Mouse (Mus musculus) limb, embryonic 15.5 days (tissue): ENCODE measurements around the gene Dnm3. TPM values are rescaled to one million over a fixed set of nuclear protein-coding genes. Genes with fewer than 3 reads are reported as not detected.

Experiments
- ATAC-seq: fragments of 200-750 bp; cut with Nextera tagmentation; 2 replicates; pipeline ENCODE4 v1.8.0; 2017; ENCODE audit warnings: low read depth, moderate TSS enrichment; ENCODE audit not compliant: insufficient number of reproducible peaks, low FRiP score, low TSS enrichment
- H3K27ac ChIP-seq: fragments of 300-500 bp; sonication (generic); 2 replicates; pipeline ENCODE4 v1.5.1; 2015; ENCODE audit warnings: moderate library complexity, mild to moderate bottlenecking, inconsistent platforms
- H3K27me3 ChIP-seq: fragments of 300-500 bp; sonication (generic); 2 replicates; pipeline ENCODE4 v1.6.1; 2015; ENCODE audit warnings: inconsistent platforms
- H3K36me3 ChIP-seq: fragments of 300-500 bp; sonication (generic); 2 replicates; pipeline ENCODE4 v1.6.1; 2015; ENCODE audit warnings: inconsistent platforms
- H3K4me1 ChIP-seq: fragments of 300-500 bp; sonication (generic); 2 replicates; pipeline ENCODE4 v1.6.1; 2015; ENCODE audit warnings: inconsistent platforms
- H3K4me2 ChIP-seq: fragments of 300-500 bp; sonication (generic); 2 replicates; pipeline ENCODE4 v1.6.1; 2015; ENCODE audit warnings: mild to moderate bottlenecking, inconsistent platforms
- H3K4me3 ChIP-seq: fragments of 300-500 bp; sonication (generic); 2 replicates; pipeline ENCODE4 v1.5.1; 2015; ENCODE audit warnings: mild to moderate bottlenecking, inconsistent platforms
- H3K9ac ChIP-seq: fragments of 300-500 bp; sonication (generic); 2 replicates; pipeline ENCODE4 v1.6.1; 2015; ENCODE audit warnings: inconsistent platforms
- H3K9me3 ChIP-seq: fragments of 300-500 bp; sonication (generic); 2 replicates; pipeline ENCODE4 v1.6.1; 2016; ENCODE audit warnings: inconsistent platforms
- WGBS: fragments of 180-500 bp; shearing (Covaris S2); methylation state at CpG from one replicate; pipeline ENCODE4 v1.1.7; 2015; 5-methylcytosine and 5-hydroxymethylcytosine counted together
- polyA plus RNA-seq: library from polyadenylated mRNA; unstranded; fragments of >200 nt; fragmentation: Nextera tagmentation; extraction: Ambion mirVana; gene quantifications from 2 replicates; pipeline ENCODE4 v1.2.1, GENCODE M21; 2015

The Dnm3 gene
- polyA plus RNA-seq, 1 experiment from 2014 or later, result 23.6 TPM

DNA sequence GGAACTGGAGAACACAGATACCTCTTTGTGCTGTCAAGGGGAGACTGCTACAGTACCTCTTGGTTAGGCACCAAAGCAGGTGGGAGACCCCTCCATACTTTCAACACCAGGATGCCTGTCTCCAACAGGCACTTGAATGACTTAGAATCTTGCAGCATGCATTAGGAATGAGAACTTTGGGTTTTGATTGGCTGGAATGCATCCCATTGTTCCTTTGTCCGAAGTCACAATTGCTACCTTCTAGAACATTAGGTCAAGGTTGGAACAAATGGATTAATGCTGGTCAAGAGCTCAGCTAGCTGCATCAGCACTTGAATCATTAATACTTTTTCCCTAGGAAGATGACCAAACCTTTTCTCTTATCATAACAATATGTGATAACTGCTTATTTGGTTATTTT, 498.3 kb downstream of the Dnm3 start, which contains the start of gene 4930558K02Rik:
Gene 4930558K02Rik, minus strand, starts transcription at position 101 of the 400 bp plus-strand sequence.
- Histone ChIP-seq H3K27me3 (no peaks in the 10 kb centered on the region), H3K9ac (no peak within 1 kb of the TSS), H3K9me3 (no peaks in the 10 kb centered on the region), H3K4me1 (peaks cover 57% of the 10 kb centered on the region), H3K4me3 (no peak within 1 kb of the TSS), H3K36me3 (no peaks in the 10 kb centered on the region), H3K4me2 (no peak within 1 kb of the TSS), H3K27ac (peak within 1 kb of the TSS; percentile 78)
- no peak for ATAC-seq
- WGBS, result 82% methylated on average over 1 of the region's 1 CpGs

DNA sequence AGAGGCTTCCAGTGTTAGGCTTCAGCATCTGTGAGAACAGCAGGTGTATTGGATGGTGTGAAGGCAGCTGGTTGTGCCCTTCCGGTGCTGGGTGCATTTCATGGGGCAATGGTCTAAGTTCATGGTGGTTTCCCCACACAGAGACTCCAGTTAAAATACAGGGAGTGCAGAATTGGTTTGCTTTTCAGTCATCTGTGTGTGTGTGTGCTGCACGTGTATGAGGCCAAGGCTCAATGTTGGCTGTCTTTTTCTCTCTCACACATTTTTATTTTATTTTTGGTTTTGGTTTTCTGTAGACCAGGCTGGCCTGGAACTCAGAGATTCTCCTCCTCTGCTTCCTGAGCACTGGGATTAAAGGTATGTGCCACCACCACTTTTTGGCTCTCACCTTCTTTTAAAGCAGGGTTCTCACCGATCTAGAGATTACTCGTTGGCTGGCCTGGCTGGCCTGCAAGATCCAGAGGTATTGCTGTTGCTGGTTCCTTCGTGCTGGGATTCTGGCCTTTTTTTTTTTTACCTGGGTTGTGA, 499.6 kb downstream of the Dnm3 start:
- Histone ChIP-seq H3K4me1 (peaks cover 50% of the 10 kb centered on the region), H3K27me3 (no peaks in the 10 kb centered on the region), H3K27ac (peak overlapping the region; percentile 73), H3K9me3 (no peaks in the 10 kb centered on the region), H3K9ac (no peak overlapping the region), H3K4me2 (no peak overlapping the region), H3K4me3 (no peak overlapping the region), H3K36me3 (no peaks in the 10 kb centered on the region)
- no peak for ATAC-seq
- 65% methylated on average over 5 of the region's 5 CpGs for WGBS

DNA sequence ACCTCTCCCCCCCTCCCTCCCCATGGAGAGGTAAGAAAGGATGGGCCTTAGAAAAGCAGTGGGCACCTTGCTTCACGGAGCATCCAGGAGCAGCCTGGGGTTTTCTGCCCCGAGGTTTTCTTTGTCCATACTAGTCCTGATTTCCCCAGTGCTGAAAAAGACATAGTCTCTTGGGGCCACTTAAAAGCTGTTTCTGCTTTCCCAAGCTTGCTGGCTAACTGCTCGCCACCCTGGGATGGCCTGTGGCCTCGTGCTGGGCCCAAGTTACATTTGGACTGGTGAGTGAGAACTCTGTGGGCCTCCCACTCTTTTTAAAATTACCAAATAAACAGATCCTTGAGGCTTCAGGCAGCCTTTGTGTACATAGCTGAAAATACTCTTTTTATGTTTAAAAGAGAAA, 500.5 kb downstream of the Dnm3 start:
- Histone ChIP-seq H3K4me1 (peaks cover 44% of the 10 kb centered on the region), H3K4me3 (no peak overlapping the region)
- 41% methylated on average over 4 of the region's 4 CpGs for WGBS

DNA sequence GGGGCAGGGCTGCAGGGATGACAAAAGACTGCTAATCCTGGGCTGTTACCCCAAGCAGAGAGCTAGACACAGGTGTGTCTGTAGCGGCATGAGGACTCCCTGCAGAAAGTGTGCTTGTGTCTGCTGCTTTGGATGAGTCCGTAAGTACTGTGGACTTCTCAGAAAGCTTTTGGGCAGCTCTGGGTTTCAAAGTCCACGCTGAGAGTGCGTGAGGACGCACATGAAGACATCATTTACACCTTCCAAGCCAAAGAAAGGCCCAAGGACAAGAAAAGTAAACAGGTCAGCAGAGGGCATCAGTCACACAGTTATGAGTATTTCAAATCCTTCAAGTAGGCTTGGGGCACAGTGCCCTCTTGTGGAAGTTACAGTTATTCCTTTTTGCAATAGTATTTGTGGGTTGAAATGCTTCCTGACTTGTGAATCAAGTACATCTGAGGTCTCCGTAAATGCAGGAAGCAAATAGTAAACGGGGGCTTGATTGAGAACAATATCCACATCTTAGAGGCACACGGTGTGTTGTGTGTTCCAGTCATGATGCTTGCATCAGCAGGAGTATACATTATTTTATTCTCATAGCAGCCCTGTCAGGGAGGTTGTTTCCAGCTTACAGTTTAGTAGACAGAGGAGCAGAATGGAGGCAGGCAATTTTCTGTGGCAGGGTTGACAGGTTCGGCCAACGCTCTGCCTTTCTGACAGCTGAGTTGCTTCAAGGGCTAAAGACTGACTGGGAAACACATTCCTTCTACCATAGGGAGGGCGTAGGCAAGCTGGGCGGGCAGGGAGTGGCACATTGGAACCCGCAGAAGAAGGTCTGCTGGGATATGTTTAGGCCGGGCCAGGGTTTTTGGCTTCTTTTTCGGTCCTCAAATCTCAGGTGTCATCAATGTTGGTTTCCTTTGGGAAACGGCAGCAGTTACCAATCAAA, 501.3 kb downstream of the Dnm3 start:
- no peak overlapping the region for H3K9ac ChIP-seq
- H3K36me3 ChIP-seq, result no peaks in the 10 kb centered on the region
- ATAC-seq, result no peak

More for the DNA sequence above, 500.5 kb downstream of the Dnm3 start:
- no peaks in the 10 kb centered on the region for H3K9me3 ChIP-seq
- no peaks in the 10 kb centered on the region for H3K36me3 ChIP-seq
- H3K27me3 ChIP-seq, result no peaks in the 10 kb centered on the region
- H3K4me2 ChIP-seq, result no peak overlapping the region
- H3K27ac ChIP-seq, result peak overlapping the region; percentile 73
- no peak for ATAC-seq
- no peak overlapping the region for H3K9ac ChIP-seq

DNA sequence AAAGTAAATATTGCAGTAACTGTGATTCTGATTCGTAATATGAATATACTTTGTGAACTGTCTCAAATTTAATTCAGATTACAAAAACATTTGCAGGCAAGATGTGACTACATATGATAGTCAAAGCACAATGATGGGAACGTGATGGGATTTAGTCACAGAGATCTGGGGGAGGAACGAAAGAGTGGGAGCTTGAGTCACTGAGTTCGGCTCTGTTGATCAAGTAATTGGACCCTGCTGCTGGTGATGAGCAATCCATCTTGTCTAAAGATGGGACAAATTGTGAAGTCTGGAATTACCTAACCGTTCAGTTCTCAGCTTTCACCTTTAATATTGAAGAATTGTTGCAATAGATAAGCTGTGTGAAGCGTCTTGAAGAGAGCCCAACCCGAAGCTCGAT, 505.6 kb downstream of the Dnm3 start:
- WGBS, result 82% methylated on average over 8 of the region's 8 CpGs
- H3K4me1 ChIP-seq, result peaks cover 30% of the 10 kb centered on the region

More for the DNA sequence above, 501.3 kb downstream of the Dnm3 start:
- no peaks in the 10 kb centered on the region for H3K27me3 ChIP-seq
- H3K4me2 ChIP-seq, result no peak overlapping the region
- no peak overlapping the region for H3K4me3 ChIP-seq
- peaks cover 44% of the 10 kb centered on the region for H3K4me1 ChIP-seq
- peak overlapping the region; percentile 73 for H3K27ac ChIP-seq
- WGBS, result 38% methylated on average over 16 of the region's 16 CpGs
- H3K9me3 ChIP-seq, result no peaks in the 10 kb centered on the region

DNA sequence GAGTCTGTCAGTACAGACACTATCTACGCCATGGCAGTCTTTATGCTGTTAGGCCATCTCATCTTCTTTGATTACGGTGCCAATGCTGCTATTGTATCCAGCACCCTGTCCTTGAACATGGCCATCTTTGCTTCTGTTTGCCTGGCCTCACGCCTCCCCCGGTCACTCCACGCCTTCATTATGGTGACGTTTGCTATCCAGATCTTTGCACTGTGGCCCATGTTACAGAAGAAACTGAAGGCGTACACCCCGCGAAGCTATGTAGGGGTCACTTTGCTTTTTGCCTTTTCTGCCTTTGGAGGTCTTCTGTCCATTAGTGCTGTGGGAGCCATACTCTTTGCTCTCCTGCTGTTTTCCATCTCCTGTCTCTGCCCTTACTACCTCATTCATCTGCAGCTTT, 507.0 kb downstream of the Dnm3 start:
- Histone ChIP-seq H3K4me2 (no peak overlapping the region), H3K27me3 (no peaks in the 10 kb centered on the region), H3K9me3 (no peaks in the 10 kb centered on the region), H3K9ac (no peak overlapping the region), H3K4me1 (peaks cover 17% of the 10 kb centered on the region), H3K4me3 (no peak overlapping the region), H3K27ac (no peak overlapping the region), H3K36me3 (peaks cover 6% of the 10 kb centered on the region; the same call in 1 of the 2 replicates)
- 96% methylated on average over 9 of the region's 9 CpGs for WGBS
- no peak for ATAC-seq

More for the DNA sequence above, 505.6 kb downstream of the Dnm3 start:
- Histone ChIP-seq H3K36me3 (peaks cover 6% of the 10 kb centered on the region; the same call in 1 of the 2 replicates), H3K4me2 (no peak overlapping the region), H3K9ac (no peak overlapping the region), H3K9me3 (no peaks in the 10 kb centered on the region), H3K27ac (no peak overlapping the region), H3K27me3 (no peaks in the 10 kb centered on the region), H3K4me3 (no peak overlapping the region)
- ATAC-seq, result no peak

DNA sequence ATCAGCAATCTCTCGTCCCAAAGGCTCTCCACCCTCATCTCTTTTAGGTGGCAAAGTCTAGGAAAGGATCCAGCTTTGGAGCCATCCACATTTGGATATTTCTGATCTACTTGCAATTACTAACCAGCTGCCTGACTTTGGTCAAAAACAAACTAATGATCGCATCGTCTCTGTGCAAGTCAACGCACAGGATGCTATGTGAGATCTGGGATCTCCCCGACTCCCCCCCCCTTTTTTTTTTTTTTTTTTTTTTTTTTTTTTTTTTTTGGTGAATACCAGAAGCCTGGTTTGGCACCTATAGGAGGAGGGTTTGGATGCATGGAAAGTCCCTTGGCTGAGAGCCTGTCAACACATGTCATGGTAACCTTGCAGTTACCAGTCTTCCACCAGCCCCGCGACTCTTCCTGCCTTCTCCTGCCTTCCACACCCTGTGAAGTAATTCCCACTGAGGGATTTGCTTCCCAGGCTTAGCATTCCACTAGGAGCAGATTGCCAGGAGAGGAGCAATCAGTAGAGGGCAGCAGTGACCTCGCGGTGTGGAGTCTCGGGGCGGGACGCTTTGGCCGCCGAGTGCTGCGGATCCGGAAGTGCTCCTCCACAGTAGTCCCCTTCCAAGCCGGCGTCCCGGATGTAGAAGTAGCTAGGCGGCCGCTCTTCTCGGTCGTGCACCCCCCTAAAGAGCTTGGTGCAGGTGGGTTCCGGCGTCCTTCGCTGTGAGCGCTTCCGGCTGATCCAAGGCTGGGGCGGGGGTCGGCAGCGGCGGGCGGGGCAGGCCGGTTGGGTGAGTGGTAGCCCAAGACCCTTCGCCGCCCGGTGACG, 509.0 kb downstream of the Dnm3 start, which contains the start of gene Pigc:
Gene Pigc, plus strand, starts transcription at position 598 of the 819 bp plus-strand sequence.
- no peaks in the 10 kb centered on the region for H3K27me3 ChIP-seq
- no peaks in the 10 kb centered on the region for H3K9me3 ChIP-seq
- H3K4me3 ChIP-seq, result peak within 1 kb of the TSS; percentile 69
- H3K27ac ChIP-seq, result peak within 1 kb of the TSS; percentile 87
- peaks cover 6% of the 10 kb centered on the region; the same call in 1 of the 2 replicates for H3K36me3 ChIP-seq
- WGBS, result 3% methylated on average over 38 of the region's 38 CpGs
- H3K4me1 ChIP-seq, result peaks cover 13% of the 10 kb centered on the region; the same call in 1 of the 2 replicates
- peak within 1 kb of the TSS; percentile 52 for H3K4me2 ChIP-seq
- peak within 1 kb of the TSS; percentile 81 for H3K9ac ChIP-seq
- peak; percentile 90 for ATAC-seq

DNA sequence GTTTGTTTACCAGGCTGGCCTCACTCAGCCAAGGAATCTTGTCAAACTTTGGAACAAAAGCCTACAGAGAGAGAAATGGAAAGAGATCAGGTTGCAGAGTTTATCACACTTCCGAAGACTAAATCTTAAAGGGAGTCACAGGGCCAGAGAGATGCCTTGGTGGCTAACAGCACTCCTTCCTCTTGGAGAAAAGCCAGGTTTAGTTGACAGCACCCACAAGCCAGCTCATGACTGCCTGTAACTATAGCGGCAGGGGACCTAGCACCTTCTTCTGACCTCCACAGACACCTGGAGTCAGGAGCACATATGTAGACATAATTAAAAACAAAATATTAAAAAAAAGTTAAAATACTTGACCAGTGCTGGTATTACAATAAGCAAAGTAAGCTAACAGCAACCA, 509.9 kb downstream of the Dnm3 start:
- WGBS, result 70% methylated on average over 2 of the region's 2 CpGs

DNA sequence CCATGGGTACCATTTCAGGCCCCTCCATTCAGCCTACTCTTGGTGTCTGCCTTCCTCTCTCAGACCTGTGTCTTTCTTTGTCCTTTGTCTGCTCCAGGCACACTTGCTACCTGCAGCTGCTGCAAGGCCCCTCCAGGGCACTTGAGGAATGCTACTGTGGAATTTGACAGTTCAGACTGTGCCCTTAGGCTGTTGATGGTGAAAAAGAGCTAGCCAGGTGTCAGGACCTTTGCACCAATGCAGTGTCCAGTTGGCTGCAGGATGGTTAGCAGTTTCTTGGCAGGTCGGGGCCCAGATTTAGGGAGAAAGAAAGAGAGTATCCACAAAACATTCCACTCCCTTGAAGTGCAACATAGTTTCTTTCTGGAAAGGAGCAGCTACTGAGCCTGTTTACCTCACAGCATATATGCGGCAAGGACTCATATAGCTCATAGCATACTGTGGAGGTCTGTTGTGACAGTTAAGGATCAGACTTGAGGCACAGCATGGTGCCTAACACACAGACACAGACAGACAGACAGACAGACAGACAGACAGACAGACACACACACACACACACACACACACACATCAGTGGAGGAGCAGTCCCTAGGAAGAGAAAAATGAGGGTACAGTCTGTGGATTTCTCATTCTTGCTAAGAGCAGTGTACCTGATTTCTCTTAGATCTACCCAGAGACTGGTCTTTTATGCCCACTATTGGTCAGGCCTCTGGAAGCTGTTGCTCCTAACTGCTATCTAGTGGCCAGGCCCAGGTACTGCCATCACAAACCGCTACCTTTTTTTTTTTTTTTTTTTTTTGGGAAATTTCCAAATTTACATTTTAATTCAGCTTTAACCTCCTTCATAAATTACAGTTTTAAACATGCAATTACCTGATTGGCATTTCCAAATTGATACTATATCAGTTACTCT, 515.1 kb downstream of the Dnm3 start:
- Histone ChIP-seq H3K4me1 (no peaks in the 10 kb centered on the region), H3K9ac (no peak overlapping the region), H3K27me3 (no peaks in the 10 kb centered on the region), H3K36me3 (no peaks in the 10 kb centered on the region), H3K4me3 (no peak overlapping the region), H3K27ac (no peak overlapping the region), H3K9me3 (no peaks in the 10 kb centered on the region), H3K4me2 (no peak overlapping the region)
- 43% methylated on average over 3 of the region's 3 CpGs for WGBS
- no peak for ATAC-seq

More for the DNA sequence above, 509.9 kb downstream of the Dnm3 start:
- H3K9me3 ChIP-seq, result no peaks in the 10 kb centered on the region
- H3K27me3 ChIP-seq, result no peaks in the 10 kb centered on the region
- no peak overlapping the region for H3K4me2 ChIP-seq
- H3K4me3 ChIP-seq, result no peak overlapping the region
- H3K36me3 ChIP-seq, result peaks cover 6% of the 10 kb centered on the region; the same call in 1 of the 2 replicates
- peaks cover 9% of the 10 kb centered on the region; the same call in 1 of the 2 replicates for H3K4me1 ChIP-seq
- no peak overlapping the region for H3K27ac ChIP-seq
- no peak overlapping the region for H3K9ac ChIP-seq
- no peak for ATAC-seq

DNA sequence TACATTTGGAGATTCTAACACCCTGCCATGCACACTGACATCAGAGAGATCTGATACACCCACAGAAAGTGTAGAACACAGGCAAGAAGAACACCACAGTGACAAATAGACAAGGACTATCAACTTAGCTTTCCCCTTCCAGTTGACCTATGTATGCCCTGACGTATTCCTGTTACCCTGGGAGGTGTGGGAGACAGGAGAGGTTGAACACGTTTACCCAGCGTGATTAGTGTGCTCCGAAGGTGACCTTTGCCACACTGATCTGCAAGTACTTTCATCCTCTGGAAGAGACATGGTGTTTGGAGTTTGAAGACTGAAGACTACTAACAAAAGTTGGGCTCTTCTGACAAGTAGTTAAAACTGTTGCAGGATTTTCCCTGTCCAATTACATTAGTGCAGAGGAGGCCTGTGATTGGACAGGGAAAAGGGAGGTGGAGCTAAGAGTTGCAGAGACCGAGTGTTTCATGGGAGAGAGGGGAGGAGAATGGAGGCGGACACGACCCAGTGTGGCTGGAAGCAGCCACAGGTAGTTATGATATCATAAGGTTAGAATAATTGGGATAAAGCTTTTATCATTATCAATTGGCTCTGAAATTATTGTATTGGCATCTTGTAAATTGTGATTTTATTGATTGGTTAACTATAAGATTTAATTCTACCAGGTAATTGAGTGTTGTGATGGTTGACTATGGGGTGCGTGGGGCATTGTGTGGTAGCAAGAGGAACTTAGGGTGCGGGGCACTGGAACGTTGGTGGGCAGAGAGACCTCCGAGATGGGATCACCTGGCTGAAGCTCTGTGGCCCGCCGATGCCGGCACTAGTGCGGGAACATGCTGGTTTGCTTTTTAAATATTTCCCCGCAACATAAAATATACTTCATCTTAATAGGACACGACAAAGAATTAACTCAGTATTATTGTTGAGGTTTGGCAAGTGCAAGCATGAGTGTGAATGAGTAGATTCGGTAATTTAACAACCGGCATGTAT, 519.6 kb downstream of the Dnm3 start:
- Histone ChIP-seq H3K9me3 (no peaks in the 10 kb centered on the region), H3K27me3 (no peaks in the 10 kb centered on the region), H3K4me3 (no peak overlapping the region), H3K27ac (no peak overlapping the region), H3K4me2 (no peak overlapping the region), H3K9ac (no peak overlapping the region), H3K36me3 (no peaks in the 10 kb centered on the region), H3K4me1 (no peaks in the 10 kb centered on the region)
- 80% methylated on average over 19 of the region's 19 CpGs for WGBS
- ATAC-seq, result no peak
